ENCODE assay signal across 8 mouse cellular contexts in the genomic region with DNA sequence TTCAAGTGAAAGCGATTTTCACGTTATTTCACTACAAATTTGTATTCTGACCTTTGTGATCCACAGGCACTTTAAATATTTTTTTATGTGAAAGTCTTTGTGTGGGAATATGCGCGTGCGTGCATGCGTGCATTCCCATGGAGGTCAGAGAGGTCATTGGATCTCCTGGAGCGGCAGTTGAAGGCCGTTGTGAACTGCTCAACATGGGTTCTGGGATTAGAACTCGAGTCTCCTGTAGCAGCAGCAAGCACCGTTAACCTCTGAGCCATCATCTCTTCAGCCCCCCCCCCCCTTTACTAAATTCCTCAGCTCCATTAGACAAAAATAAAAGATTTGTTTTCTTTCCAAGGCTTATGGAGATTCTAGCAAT. TPM values are rescaled to one million over a fixed set of nuclear protein-coding genes. Genes with fewer than 3 reads are reported as not detected.
DNase-seq lines count a peak whose midpoint lies in the region; ATAC-seq lines count a peak whose summit lies in the region.

No protein-coding gene starts in this region.

- H3K9ac ChIP-seq in lung, embryonic 15.5 days = no peak overlapping the region
- 0 out of 2 replicates have a peak overlapping the region, but pooled peaks have one; percentile 20 for H3K9ac ChIP-seq in forebrain, embryonic 11.5 days (ENCODE audit: low read length)
- H3K9ac ChIP-seq in limb, embryonic 12.5 days (replicated peaks) = no peak overlapping the region
- H3K9ac ChIP-seq in neural tube, embryonic 15.5 days (replicated peaks) = no peak overlapping the region

- 0 out of 2 replicates have a peak overlapping the region, but pooled peaks have one; percentile 24 for H3K27ac ChIP-seq in lung, embryonic 15.5 days
- H3K27ac ChIP-seq in forebrain, embryonic 11.5 days (ENCODE audit: low read depth, low read length) = no peak overlapping the region
- H3K27ac ChIP-seq in limb, embryonic 12.5 days = no peak overlapping the region
- no peak overlapping the region for H3K27ac ChIP-seq in neural tube, embryonic 15.5 days (replicated peaks)

- no peaks in the 10 kb centered on the region for H3K9me3 ChIP-seq in lung, embryonic 15.5 days
- H3K9me3 ChIP-seq in forebrain, embryonic 11.5 days (ENCODE audit: control insufficient read depth, low read length) = no peaks in the 10 kb centered on the region
- no peaks in the 10 kb centered on the region for H3K9me3 ChIP-seq in limb, embryonic 12.5 days
- no peaks in the 10 kb centered on the region for H3K9me3 ChIP-seq in neural tube, embryonic 15.5 days (replicated peaks)

- peak overlapping the region; percentile 49 for H3K4me2 ChIP-seq in lung, embryonic 15.5 days
- H3K4me2 ChIP-seq in forebrain, embryonic 11.5 days (ENCODE audit: low read depth, low read length, severe bottlenecking) = peak overlapping the region; percentile 34; the same call in 1 of the 2 replicates
- H3K4me2 ChIP-seq in limb, embryonic 12.5 days = peak overlapping the region; percentile 41
- peak overlapping the region; percentile 67 for H3K4me2 ChIP-seq in neural tube, embryonic 15.5 days

- H3K36me3 ChIP-seq in lung, embryonic 15.5 days = no peaks in the 10 kb centered on the region
- H3K36me3 ChIP-seq in forebrain, embryonic 11.5 days (ENCODE audit: control insufficient read depth, insufficient read depth, low read length) = no peaks in the 10 kb centered on the region
- no peaks in the 10 kb centered on the region for H3K36me3 ChIP-seq in limb, embryonic 12.5 days
- no peaks in the 10 kb centered on the region for H3K36me3 ChIP-seq in neural tube, embryonic 15.5 days

- H3K27me3 ChIP-seq in lung, embryonic 15.5 days = no peaks in the 10 kb centered on the region
- no peaks in the 10 kb centered on the region for H3K27me3 ChIP-seq in forebrain, embryonic 11.5 days (ENCODE audit: control insufficient read depth, insufficient read depth, low read length)
- peaks cover 8% of the 10 kb centered on the region for H3K27me3 ChIP-seq in limb, embryonic 12.5 days
- no peaks in the 10 kb centered on the region for H3K27me3 ChIP-seq in neural tube, embryonic 15.5 days (replicated peaks)

- H3K4me3 ChIP-seq in lung, embryonic 15.5 days = peak overlapping the region; percentile 62
- H3K4me3 ChIP-seq in forebrain, embryonic 11.5 days (ENCODE audit: low read depth, low read length) = peak overlapping the region; percentile 52; the same call in 1 of the 2 replicates
- H3K4me3 ChIP-seq in limb, embryonic 12.5 days (replicated peaks) = peak overlapping the region; percentile 56
- peak overlapping the region; percentile 57 for H3K4me3 ChIP-seq in neural tube, embryonic 15.5 days (replicated peaks)

- no peak for ATAC-seq in lung, embryonic 15.5 days (ENCODE audit: borderline replicate concordance, extremely low read depth, low FRiP score, low TSS enrichment)
- peak; percentile 31 for ATAC-seq in forebrain, embryonic 11.5 days (replicated peaks; ENCODE audit: low FRiP score)
- no peak for ATAC-seq in limb, embryonic 12.5 days (ENCODE audit: insufficient number of reproducible peaks, insufficient read depth, low FRiP score, low TSS enrichment, low read depth)
- 0 out of 2 replicates have a peak, but pooled peaks have one; percentile 7 for ATAC-seq in neural tube, embryonic 15.5 days (ENCODE audit: low FRiP score)

- 19% methylated on average over 10 of the region's 10 CpGs for WGBS in lung, embryonic 15.5 days
- 20% methylated on average over 10 of the region's 10 CpGs for WGBS in forebrain, embryonic 11.5 days
- WGBS in limb, embryonic 12.5 days = 24% methylated on average over 10 of the region's 10 CpGs
- WGBS in neural tube, embryonic 15.5 days = 25% methylated on average over 10 of the region's 10 CpGs

- no peaks in the 10 kb centered on the region for H3K4me1 ChIP-seq in lung, embryonic 15.5 days
- H3K4me1 ChIP-seq in forebrain, embryonic 11.5 days (replicated peaks; ENCODE audit: control insufficient read depth, insufficient read depth, low read length) = no peaks in the 10 kb centered on the region
- no peaks in the 10 kb centered on the region for H3K4me1 ChIP-seq in limb, embryonic 12.5 days (replicated peaks)
- 0 out of 2 replicates have a peak, but pooled peaks cover 8% of the 10 kb centered on the region for H3K4me1 ChIP-seq in neural tube, embryonic 15.5 days

- DNase-seq in lung, postnatal 25 days (ENCODE audit: low spot score) = no peak
- DNase-seq in forebrain, embryonic 11.5 days (ENCODE audit: low spot score) = peak; percentile 51
- no peak for DNase-seq in thymus, postnatal 14 days
- no peak for DNase-seq in embryo, embryonic 9.5 days (ENCODE audit: extremely low spot score)
- DNase-seq in ovary, postnatal 10 days (ENCODE audit: low spot score) = no peak

RNA-seq across cellular contexts. Expression of gene Fam122b, which starts 0.4 kb away (rescaled TPM):
- 15.1 and 15.6 TPM in 2 replicates for polyA plus RNA-seq in lung, embryonic 15.5 days (2015; fragmentation: Nextera tagmentation; extraction: Ambion mirVana)
- polyA plus RNA-seq in forebrain, embryonic 11.5 days (2014; fragmentation: Nextera tagmentation; extraction: Ambion mirVana) = 8.7 and 10.2 TPM in 2 replicates
- polyA plus RNA-seq in limb, embryonic 12.5 days (2016; fragmentation: Nextera tagmentation; extraction: Ambion mirVana) = 7.8 TPM in 2 replicates
- polyA plus RNA-seq in neural tube, embryonic 15.5 days (2015; fragmentation: Nextera tagmentation; extraction: Ambion mirVana) = 3.8 and 5.2 TPM in 2 replicates

RNA-seq across cellular contexts. Expression of gene Fam122c, which starts 3.2 kb away (rescaled TPM):
- not detected in 2 replicates for polyA plus RNA-seq in lung, embryonic 15.5 days (2015; fragmentation: Nextera tagmentation; extraction: Ambion mirVana)
- not detected in 2 replicates for polyA plus RNA-seq in forebrain, embryonic 11.5 days (2014; fragmentation: Nextera tagmentation; extraction: Ambion mirVana)
- polyA plus RNA-seq in limb, embryonic 12.5 days (2016; fragmentation: Nextera tagmentation; extraction: Ambion mirVana) = not detected in 2 replicates
- polyA plus RNA-seq in neural tube, embryonic 15.5 days (2015; fragmentation: Nextera tagmentation; extraction: Ambion mirVana) = not detected in 2 replicates

RNA-seq across cellular contexts. Expression of gene Plac1, which starts 30.1 kb away (rescaled TPM):
- polyA plus RNA-seq in lung, embryonic 15.5 days (2015; fragmentation: Nextera tagmentation; extraction: Ambion mirVana) = 14.5 and 15.0 TPM in 2 replicates
- 1.4 and 2.8 TPM in 2 replicates for polyA plus RNA-seq in forebrain, embryonic 11.5 days (2014; fragmentation: Nextera tagmentation; extraction: Ambion mirVana)
- 7.5 and 8.2 TPM in 2 replicates for polyA plus RNA-seq in limb, embryonic 12.5 days (2016; fragmentation: Nextera tagmentation; extraction: Ambion mirVana)
- 0.63 and 1.1 TPM in 2 replicates for polyA plus RNA-seq in neural tube, embryonic 15.5 days (2015; fragmentation: Nextera tagmentation; extraction: Ambion mirVana)

Comparison
In these comparisons a context has a peak if more than half of its experiments do, and no peak if none do; other contexts are left out.
1. ATAC-seq: peak in forebrain, embryonic 11.5 days (single experiment) and neural tube, embryonic 15.5 days (single experiment); none in lung, embryonic 15.5 days (single experiment) and limb, embryonic 12.5 days (single experiment).
2. Peak in every context shown above with its lines, with median percentiles within 50 percentile points of each other: H3K4me2 ChIP-seq and H3K4me3 ChIP-seq.